Mouse (Mus musculus) activated CD4-positive, CD25-positive, alpha-beta regulatory T cell, adult 9 weeks (primary cell): ENCODE measurements around the gene Atp5d. TPM values are rescaled to one million over a fixed set of nuclear protein-coding genes. Genes with fewer than 3 reads are reported as not detected.

Experiments
- polyA plus RNA-seq: library from polyadenylated mRNA; unstranded; fragments of 100-300 nt; shearing (Covaris generic); gene quantifications from one replicate; pipeline ENCODE4 v1.2.1, GENCODE M21; 2017

The Atp5d gene
- 476 TPM for polyA plus RNA-seq

DNA sequence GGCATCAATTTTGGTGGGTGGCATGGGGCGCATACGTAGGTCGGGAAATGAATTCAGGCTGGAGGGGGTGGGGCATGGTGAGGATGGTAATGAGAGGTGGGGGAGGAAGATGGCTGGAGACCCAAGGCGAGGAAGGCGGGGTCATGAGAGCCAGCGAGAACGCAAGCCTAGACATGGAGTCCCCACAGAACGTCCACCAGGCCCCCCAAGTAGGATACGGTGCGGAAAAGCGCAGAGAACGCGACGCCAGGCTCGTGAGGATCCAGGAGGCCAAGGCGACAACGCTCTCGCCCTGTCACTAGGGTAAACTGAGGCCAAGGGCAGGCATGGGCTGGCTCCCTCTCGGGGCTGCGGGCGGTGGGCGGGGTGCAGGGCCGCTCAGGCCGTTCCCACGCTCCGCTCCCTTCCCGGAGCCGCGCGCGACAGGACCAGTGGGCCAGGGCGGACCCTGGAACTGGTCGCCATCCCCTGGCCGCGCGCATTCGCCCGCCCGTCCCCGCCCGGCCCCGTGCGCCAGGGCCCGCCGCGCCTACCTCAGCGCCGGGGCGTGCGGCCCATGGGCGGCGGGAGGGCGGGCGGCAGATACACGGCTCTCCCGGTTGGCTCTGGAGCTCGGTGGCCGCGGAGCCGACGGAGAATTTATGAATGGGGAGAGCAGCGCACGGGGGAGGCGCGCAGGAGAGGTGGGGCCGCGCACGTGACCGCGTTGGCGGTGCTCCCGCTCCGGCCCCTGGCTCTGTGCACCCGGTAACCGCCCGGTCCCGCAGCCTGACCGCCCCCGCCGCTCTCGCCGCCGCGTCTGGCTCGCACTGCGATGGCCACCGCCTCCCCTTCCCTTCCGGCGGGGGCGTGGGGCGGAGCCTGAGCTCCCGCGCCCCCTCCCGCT is at the start of gene Atp5d:
Gene Atp5d, plus strand, starts transcription at position 80 of the 886 bp plus-strand sequence.

DNA sequence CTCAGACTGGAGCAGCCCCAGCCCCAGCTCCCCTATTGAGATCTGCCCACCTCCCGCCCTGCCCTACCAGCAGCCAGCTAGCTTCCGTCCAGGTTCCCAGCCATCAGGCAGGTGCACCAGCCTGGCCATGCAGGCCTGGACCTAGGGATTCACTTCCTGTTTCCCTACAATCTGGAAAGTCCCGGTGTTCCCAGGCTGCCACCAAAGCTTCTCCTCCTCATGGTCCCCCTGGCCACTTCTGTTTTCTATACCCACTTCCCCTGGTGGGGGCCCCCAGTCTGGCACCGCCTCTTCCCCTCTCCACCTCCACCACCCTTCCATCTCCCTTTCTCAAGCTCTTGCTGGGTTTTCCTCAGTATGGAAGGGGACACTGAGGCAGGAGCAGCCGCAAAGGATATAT is 33.0 kb upstream of the Atp5d start, which contains the start of gene Sbno2:
Gene Sbno2, minus strand, starts transcription at position 112 of the 400 bp plus-strand sequence.

DNA sequence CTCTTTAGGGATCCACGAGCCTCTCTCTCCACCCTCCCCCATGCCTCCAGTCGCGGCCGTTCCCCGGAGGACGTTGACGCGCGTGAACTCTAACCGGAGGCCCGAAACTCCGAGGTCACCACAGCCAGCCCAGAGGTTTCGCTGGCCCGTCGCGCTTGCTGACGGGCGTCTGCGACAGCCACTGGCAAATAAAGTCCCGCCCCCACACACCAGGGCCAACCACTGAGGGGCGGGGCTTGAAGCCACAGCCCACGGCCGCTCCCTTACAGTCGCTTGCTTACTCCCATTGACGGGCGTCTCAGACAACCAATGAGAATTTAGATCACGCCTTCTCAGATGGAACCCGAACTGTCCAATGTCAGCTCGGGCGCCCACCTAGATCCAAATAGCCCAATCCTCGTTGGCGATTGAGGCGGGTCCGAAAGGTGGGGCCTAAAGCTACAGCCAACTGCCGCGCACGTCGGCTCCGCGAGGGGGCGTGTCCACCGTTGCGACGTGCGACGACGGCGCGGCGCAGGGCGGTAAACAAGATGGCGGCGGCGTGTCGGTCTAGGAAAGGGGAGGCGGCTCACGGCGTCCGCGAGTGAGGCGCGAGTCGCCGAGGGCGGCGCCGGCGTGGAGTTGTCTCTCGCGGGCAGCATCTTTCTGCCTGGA is 23.0 kb upstream of the Atp5d start, which contains the start of gene Stk11:
Gene Stk11, plus strand, starts transcription at position 514 of the 654 bp plus-strand sequence.

DNA sequence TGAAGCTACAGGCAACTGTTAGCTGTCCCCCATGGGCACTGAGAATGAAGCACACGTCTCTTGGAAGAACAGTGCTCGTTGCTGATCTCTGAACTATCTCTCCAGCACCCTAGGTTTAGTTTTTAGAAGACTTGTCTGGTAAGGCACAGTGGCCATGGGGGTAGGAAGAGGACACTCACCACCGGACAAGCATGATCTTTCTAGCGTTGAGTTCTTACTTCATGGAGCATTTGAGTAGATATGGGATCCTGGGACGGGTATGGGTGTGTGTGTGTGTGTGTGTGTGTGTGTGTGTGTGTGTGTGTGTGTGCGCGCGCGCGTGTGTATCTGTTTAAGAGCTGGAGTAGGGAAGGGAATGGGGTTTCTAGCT is 2.2 kb downstream of the Atp5d start, which contains the start of gene Cbarp:
Gene Cbarp, minus strand, starts transcription at position 170 of the 370 bp plus-strand sequence.

DNA sequence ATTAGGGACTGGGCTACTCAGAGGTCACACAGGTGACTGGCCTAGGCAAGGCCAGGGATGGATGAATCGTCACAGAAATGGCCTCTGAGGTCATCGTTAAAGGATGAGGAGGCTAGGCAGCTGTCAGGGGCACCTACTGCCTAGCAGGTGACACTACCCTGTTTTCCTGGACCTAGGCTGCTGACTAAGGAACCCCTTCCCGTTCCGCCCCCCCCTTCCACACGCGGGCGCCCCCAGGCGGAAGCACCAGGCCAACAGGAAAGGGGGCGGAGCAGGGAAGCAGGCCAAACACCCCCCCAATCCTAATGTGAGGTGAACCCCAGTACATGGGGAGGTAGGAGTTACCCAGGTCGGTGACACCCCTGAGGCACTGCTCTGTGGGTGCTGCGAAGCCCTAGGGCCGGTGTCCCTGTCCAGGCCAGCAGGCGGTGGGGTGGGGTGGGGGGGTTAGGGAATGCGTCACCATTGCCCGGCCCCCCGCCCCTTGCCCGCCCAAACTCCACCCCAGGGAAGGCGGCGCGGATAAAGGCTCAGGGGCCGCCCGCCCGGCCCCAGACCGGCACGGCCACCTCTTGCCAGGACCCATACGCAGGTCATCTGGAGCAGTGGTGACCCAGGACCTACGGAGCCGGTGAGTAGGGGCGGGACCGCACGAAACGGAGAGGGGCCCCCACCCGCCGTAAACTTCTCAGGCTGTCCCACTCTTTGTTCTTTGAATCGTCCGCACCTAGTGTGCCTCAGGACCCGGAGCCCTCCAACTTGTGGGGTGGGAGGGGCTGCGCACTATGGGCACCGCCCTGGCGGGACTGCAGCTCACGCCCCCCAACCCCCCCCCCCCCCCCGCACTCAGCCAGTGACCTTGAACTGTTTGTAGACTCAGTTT is 9.5 kb downstream of the Atp5d start, which contains the start of gene Midn:
Gene Midn, plus strand, starts transcription at position 554 of the 883 bp plus-strand sequence.

DNA sequence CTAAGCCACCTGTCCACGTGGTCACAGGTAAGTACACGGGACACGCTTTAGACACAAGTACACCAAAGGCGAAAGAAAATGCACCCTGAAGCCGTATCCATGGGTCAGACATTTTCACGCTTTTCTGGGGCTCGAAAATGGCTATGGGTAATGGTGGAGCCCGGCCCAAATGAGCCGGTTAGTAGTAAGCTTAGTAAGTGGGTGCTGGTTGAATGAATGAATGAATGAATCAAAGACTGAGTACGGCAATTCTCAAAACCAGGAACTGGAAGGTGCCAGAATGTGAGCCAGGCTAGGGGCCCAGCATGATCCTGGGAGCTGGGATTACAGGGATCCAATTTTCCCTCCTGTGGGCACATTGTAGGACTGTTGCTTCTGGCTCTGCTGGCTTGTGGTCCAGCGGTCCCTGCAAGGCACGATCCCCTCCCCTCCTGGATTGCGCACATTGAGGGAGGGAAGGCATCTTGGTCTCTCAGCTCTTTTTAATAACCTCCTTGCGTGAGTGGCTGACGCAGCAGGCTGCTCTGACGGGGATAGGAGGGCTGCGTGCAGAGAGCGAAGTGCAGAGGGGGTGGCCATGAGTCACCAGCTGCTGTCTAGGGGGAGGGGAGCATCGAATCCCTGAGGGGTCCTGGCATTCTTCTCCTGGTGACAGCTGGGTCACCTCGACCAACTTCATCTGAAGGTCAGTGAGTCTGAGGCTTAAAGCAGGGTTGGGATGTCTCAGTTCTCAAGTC is 27.1 kb downstream of the Atp5d start, which contains the start of gene Cirbp:
Gene Cirbp, plus strand, starts transcription at position 594 of the 737 bp plus-strand sequence.

DNA sequence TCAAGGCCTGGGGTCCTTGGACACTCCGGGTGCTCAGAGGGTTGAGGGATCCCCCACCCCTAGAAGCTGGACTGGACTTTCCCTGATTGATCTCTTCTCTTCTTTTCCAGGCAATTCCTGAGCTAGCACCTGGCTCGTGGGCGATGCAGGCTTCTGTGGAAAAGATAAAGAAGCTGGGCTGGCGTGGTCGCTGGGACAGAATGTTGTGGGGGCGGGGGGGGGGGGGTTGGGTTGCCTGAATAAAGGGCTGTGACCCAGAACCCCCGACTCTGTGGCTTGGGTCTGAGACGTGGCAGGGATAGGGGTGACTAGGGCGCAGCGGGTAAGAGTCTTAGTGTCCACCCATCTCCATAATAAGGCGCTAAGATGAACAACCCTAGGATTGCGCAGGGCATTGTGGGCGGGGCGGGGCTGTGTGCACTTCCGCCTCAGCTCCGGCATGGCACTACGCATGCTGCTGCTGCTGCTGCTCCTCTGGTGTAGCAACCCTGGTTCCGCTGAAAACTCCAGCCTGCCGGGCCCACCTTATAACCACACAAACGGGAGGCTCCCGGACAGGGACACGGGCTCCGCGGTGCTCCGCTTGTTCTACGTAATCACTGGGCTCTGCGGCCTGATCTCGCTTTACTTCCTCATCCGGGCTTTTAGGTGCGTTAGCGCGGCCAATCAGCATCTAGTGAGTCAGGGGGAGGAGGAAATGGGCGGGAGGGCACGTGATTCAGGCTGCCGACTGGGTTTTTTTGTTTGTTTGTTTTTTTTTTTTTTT is 34.3 kb downstream of the Atp5d start, which contains the start of gene 1600002K03Rik:
Gene 1600002K03Rik, plus strand, starts transcription at position 418 of the 766 bp plus-strand sequence.

DNA sequence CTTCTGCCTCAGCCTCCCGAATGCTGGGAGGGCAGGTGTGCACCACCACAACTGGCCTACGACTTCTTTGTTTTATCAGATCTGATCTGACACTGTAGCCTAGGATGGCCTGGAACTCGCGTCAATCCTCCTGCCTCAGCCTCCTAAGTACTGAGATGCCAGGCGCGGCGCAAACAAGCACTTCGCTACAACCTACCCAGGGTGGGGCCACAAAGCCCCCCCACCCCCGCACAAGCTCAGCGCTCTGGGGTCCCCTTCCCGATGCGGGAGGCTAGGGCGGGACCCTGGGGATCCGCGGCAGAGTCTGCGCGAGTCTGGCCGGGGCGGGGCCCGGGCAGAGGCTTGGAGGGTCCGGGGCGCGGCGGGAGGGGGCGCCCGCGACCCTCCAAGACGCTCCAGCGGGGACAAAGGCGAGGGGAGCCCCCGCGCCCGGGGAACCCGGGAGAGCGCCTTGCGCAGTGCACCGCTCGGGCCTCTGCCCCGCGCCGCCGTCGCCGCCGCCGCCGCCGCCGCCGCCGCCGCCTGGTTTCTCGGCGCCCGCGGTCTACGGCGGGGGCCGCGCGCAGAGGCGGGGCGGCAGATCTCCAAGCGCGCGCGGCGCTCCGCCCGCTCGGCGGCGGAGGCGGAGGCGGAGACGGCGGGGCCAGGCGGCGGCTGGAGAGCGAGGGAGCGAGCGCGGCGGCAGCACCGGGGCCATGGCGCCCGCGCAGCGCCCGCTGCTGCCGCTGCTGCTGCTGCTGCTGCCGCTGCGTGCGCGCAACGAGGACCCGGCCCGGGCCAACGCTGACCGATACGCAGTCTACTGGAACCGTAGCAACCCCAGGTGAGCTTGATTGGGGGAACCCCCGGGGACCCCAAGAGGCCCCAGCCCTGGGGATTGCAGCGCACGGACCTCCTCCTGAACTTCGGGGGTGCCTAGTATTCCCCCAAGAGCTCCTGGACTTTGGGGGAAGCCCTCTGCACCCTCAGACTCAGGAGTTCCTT is 40.9 kb downstream of the Atp5d start, which contains the start of gene Efna2:
Gene Efna2, plus strand, starts transcription at position 415 of the 984 bp plus-strand sequence.

Other genes with a start within 250 kb of the Atp5d start
- not detected for gene Cfd, start 247.8 kb upstream of the Atp5d start, polyA plus RNA-seq
- 20.7 TPM for gene Med16, start 229.7 kb upstream of the Atp5d start, polyA plus RNA-seq
- 15.2 TPM for gene Gm26602, start 227.8 kb upstream of the Atp5d start, polyA plus RNA-seq
- gene Kiss1r, start 221.7 kb upstream of the Atp5d start, polyA plus RNA-seq: 0.28 TPM
- 208 TPM for gene R3hdm4, start 217.4 kb upstream of the Atp5d start, polyA plus RNA-seq
- 12.7 TPM for gene Arid3a, start 211.6 kb upstream of the Atp5d start, polyA plus RNA-seq
- 78.4 TPM for gene Wdr18, start 178.5 kb upstream of the Atp5d start, polyA plus RNA-seq
- gene Grin3b, start 167.9 kb upstream of the Atp5d start, polyA plus RNA-seq: not detected
- 6.6 TPM for gene Tmem259, start 154.3 kb upstream of the Atp5d start, polyA plus RNA-seq
- 1,121 TPM for gene Cnn2, start 150.0 kb upstream of the Atp5d start, polyA plus RNA-seq
- 76.2 TPM for gene Abca7, start 142.1 kb upstream of the Atp5d start, polyA plus RNA-seq
- gene Arhgap45, start 122.0 kb upstream of the Atp5d start, polyA plus RNA-seq: 886 TPM
- 193 TPM for gene Polr2e, start 98.8 kb upstream of the Atp5d start, polyA plus RNA-seq
- 519 TPM for gene Gpx4, start 91.5 kb upstream of the Atp5d start, polyA plus RNA-seq
- gene Sbno2, start 33.1 kb upstream of the Atp5d start, polyA plus RNA-seq: 66.2 TPM
- gene Stk11, start 22.8 kb upstream of the Atp5d start, polyA plus RNA-seq: 13.7 TPM
- gene Cbarp, start 2.2 kb downstream of the Atp5d start, polyA plus RNA-seq: 2.1 TPM
- 3.1 TPM for gene Midn, start 9.6 kb downstream of the Atp5d start, polyA plus RNA-seq
- gene Cirbp, start 27.4 kb downstream of the Atp5d start, polyA plus RNA-seq: 100 TPM
- gene 1600002K03Rik, start 34.3 kb downstream of the Atp5d start, polyA plus RNA-seq: 31.4 TPM
- gene Efna2, start 40.9 kb downstream of the Atp5d start, polyA plus RNA-seq: 0.46 TPM
- gene Mum1, start 87.8 kb downstream of the Atp5d start, polyA plus RNA-seq: 112 TPM
- gene Ndufs7, start 110.5 kb downstream of the Atp5d start, polyA plus RNA-seq: 282 TPM
- gene Gamt, start 122.4 kb downstream of the Atp5d start, polyA plus RNA-seq: 1.6 TPM
- gene Dazap1, start 122.9 kb downstream of the Atp5d start, polyA plus RNA-seq: 50.4 TPM
- gene Rps15, start 153.8 kb downstream of the Atp5d start, polyA plus RNA-seq: 984 TPM
- 0.18 TPM for gene Apc2, start 157.3 kb downstream of the Atp5d start, polyA plus RNA-seq
- 82.1 TPM for gene 2310011J03Rik, start 181.9 kb downstream of the Atp5d start, polyA plus RNA-seq
- 15.5 TPM for gene Pcsk4, start 190.9 kb downstream of the Atp5d start, polyA plus RNA-seq
- 0.31 TPM for gene Reep6, start 191.3 kb downstream of the Atp5d start, polyA plus RNA-seq
- not detected for gene Adamtsl5, start 209.8 kb downstream of the Atp5d start, polyA plus RNA-seq
- gene Plk5, start 217.8 kb downstream of the Atp5d start, polyA plus RNA-seq: not detected
- gene Mex3d, start 249.0 kb downstream of the Atp5d start, polyA plus RNA-seq: 0.16 TPM